12 mouse cellular contexts compared by ENCODE assay signal in genomic region chr2:153259864-153260674, GRCm38 (mm10). TPM values are rescaled to one million over a fixed set of nuclear protein-coding genes. Genes with fewer than 3 reads are reported as not detected.
DNase-seq lines count a peak whose midpoint lies in the region; ATAC-seq and TF ChIP-seq lines count a peak whose summit lies in the region.
"Had no signal": no experiment of that assay in that cellular context is flagged by ENCODE, and none has a peak within 500 bp of the region (broad histone marks: within the 10 kb centered on the region; RNA-seq: fewer than 3 reads in every experiment).

No protein-coding gene starts in this region.

- H3K4me1 ChIP-seq in kidney, embryonic 14.5 days (ENCODE audit: control insufficient read depth, insufficient read depth, low read length) = peaks cover 7% of the 10 kb centered on the region; the same call in 1 of the 2 replicates
- H3K4me1 ChIP-seq in CH12.LX (ENCODE audit: control insufficient read depth in 1 of 2, insufficient read depth in 2 of 2) = peaks cover 28 to 63% of the 10 kb centered on the region in 2 experiments
- peaks cover 8% of the 10 kb centered on the region; the same call in 1 of the 2 replicates for H3K4me1 ChIP-seq in intestine, postnatal 0 days (replicated peaks; ENCODE audit: control insufficient read depth, insufficient read depth, low read length)
- H3K4me1 ChIP-seq in heart, embryonic 10.5 days = peaks cover 28% of the 10 kb centered on the region
- no peaks in the 10 kb centered on the region for H3K4me1 ChIP-seq in midbrain, embryonic 14.5 days (ENCODE audit: control insufficient read depth, insufficient read depth, low read length)
- H3K4me1 ChIP-seq: embryonic facial prominence, embryonic 13.5 days had no signal

- H3K9me3 ChIP-seq in kidney, embryonic 14.5 days (ENCODE audit: control insufficient read depth, low read length) = no peaks in the 10 kb centered on the region
- H3K9me3 ChIP-seq in CH12.LX (replicated peaks; ENCODE audit: low read length) = peaks cover 12% of the 10 kb centered on the region
- H3K9me3 ChIP-seq in intestine, postnatal 0 days (ENCODE audit: control insufficient read depth) = no peaks in the 10 kb centered on the region
- no peaks in the 10 kb centered on the region for H3K9me3 ChIP-seq in heart, embryonic 10.5 days
- no peaks in the 10 kb centered on the region for H3K9me3 ChIP-seq in midbrain, embryonic 14.5 days (ENCODE audit: control insufficient read depth, low read length)
- H3K9me3 ChIP-seq: embryonic facial prominence, embryonic 13.5 days had no signal

- no peak for TF ChIP-seq CTCF in CH12.LX (conservative IDR thresholded peaks at IDR 0.05 in 1 of 2, IDR thresholded peaks at IDR 0.05 in 1 of 2; ENCODE audit: low read depth in 2 of 2, low read length in 2 of 2)
- TF ChIP-seq CTCF in intestine, postnatal 0 days (IDR thresholded peaks at IDR 0.05; ENCODE audit: low read depth) = no peak

- H3K27ac ChIP-seq in kidney, embryonic 14.5 days (ENCODE audit: low read depth, low read length) = peak overlapping the region; percentile 24; the same call in 1 of the 2 replicates
- peak overlapping the region; percentile 76 for H3K27ac ChIP-seq in CH12.LX (ENCODE audit: insufficient read depth, low read depth)
- peak overlapping the region; percentile 83 for H3K27ac ChIP-seq in intestine, postnatal 0 days (ENCODE audit: low read depth, low read length)
- H3K27ac ChIP-seq in heart, embryonic 10.5 days = no peak overlapping the region
- no peak overlapping the region for H3K27ac ChIP-seq in midbrain, embryonic 14.5 days (replicated peaks; ENCODE audit: low read depth, low read length)
- H3K27ac ChIP-seq: embryonic facial prominence, embryonic 13.5 days had no signal

- peaks cover 43% of the 10 kb centered on the region for H3K36me3 ChIP-seq in kidney, embryonic 14.5 days (ENCODE audit: control insufficient read depth, insufficient read depth, low read length)
- H3K36me3 ChIP-seq in CH12.LX (replicated peaks in 1 of 2; ENCODE audit: control insufficient read depth in 1 of 2, insufficient read depth in 1 of 2, low read length in 1 of 2) = peaks cover 31 to 51% of the 10 kb centered on the region in 2 experiments
- H3K36me3 ChIP-seq in intestine, postnatal 0 days (ENCODE audit: control insufficient read depth, insufficient read depth) = peaks cover 49% of the 10 kb centered on the region
- H3K36me3 ChIP-seq in heart, embryonic 10.5 days = peaks cover 41% of the 10 kb centered on the region
- peaks cover 52% of the 10 kb centered on the region for H3K36me3 ChIP-seq in midbrain, embryonic 14.5 days (ENCODE audit: control insufficient read depth, insufficient read depth, low read length)

- in situ Hi-C loops in CH12.LX (cut with MboI; ENCODE audit: low pct_ligation_motif_present, low pct_unique_long_range_greater_than_20kb, low sequenced_read_pairs) = no loop called here

- WGBS in kidney, embryonic 14.5 days = 59% methylated on average over 3 of the region's 3 CpGs
- WGBS in intestine, postnatal 0 days = 29% methylated on average over 3 of the region's 3 CpGs
- 28% methylated on average over 3 of the region's 3 CpGs for WGBS in heart, embryonic 10.5 days
- 80% methylated on average over 3 of the region's 3 CpGs for WGBS in midbrain, embryonic 14.5 days

- TF ChIP-seq POLR2A in CH12.LX (IDR thresholded peaks at IDR 0.05; ENCODE audit: low read depth, low read length) = no peak

- H3K79me2 ChIP-seq in CH12.LX (replicated peaks; ENCODE audit: control insufficient read depth, extremely low read depth, insufficient read depth, poor library complexity, severe bottlenecking) = no peaks in the 10 kb centered on the region

- no peak overlapping the region for H3K9ac ChIP-seq in kidney, embryonic 14.5 days (ENCODE audit: low read depth, low read length)
- H3K9ac ChIP-seq in CH12.LX (ENCODE audit: insufficient read depth, low read depth) = no peak overlapping the region
- peak overlapping the region; percentile 17; the same call in 1 of the 2 replicates for H3K9ac ChIP-seq in intestine, postnatal 0 days (ENCODE audit: low read depth, low read length)
- no peak overlapping the region for H3K9ac ChIP-seq in midbrain, embryonic 14.5 days (replicated peaks; ENCODE audit: low read length)
- H3K9ac ChIP-seq: embryonic facial prominence, embryonic 13.5 days had no signal

- no peak overlapping the region for H3K4me2 ChIP-seq in kidney, embryonic 14.5 days (replicated peaks; ENCODE audit: low read depth, low read length)
- H3K4me2 ChIP-seq in CH12.LX (ENCODE audit: insufficient read depth, low read depth, poor library complexity, severe bottlenecking) = peak overlapping the region; percentile 30; the same call in 1 of the 2 replicates
- peak overlapping the region; percentile 30; the same call in 1 of the 2 replicates for H3K4me2 ChIP-seq in intestine, postnatal 0 days (replicated peaks; ENCODE audit: low read depth)
- no peak overlapping the region for H3K4me2 ChIP-seq in midbrain, embryonic 14.5 days (ENCODE audit: low read length)
- H3K4me2 ChIP-seq: embryonic facial prominence, embryonic 13.5 days had no signal

- dilution Hi-C loops in CH12.LX (cut with MboI; ENCODE audit: extremely low pct_ligation_motif_present, extremely low pct_unique_long_range_greater_than_20kb, low sequenced_read_pairs) = no loop called here

- DNase-seq in kidney, postnatal 4 days = no peak
- DNase-seq in CH12.LX (ENCODE audit: extremely low read depth) = no peak
- peak; percentile 55 for DNase-seq in naive thymus-derived CD4-positive, alpha-beta T cell, adult 2 months (ENCODE audit: low read depth)
- no peak for DNase-seq in heart, embryonic 10.5 days (ENCODE audit: low spot score)
- no peak for DNase-seq in midbrain, embryonic 14.5 days
- DNase-seq in adrenal gland, postnatal 25 days = no peak
- DNase-seq: cerebellum, adult 9-11 months; kidney, adult 18-20 months; lung, postnatal 10 days had no signal

- TF ChIP-seq RAD21 in CH12.LX (IDR thresholded peaks at IDR 0.05; ENCODE audit: low read depth, low read length) = no peak; the same call in 1 of the 2 replicates

- no peak overlapping the region for H3K4me3 ChIP-seq in kidney, embryonic 14.5 days (ENCODE audit: low read length)
- no peak overlapping the region for H3K4me3 ChIP-seq in CH12.LX (replicated peaks in 1 of 3; ENCODE audit: low read depth in 2 of 3, low read length in 2 of 3, poor library complexity in 1 of 3)
- no peak overlapping the region for H3K4me3 ChIP-seq in intestine, postnatal 0 days (ENCODE audit: low read depth, low read length)
- H3K4me3 ChIP-seq in heart, embryonic 10.5 days = no peak overlapping the region
- no peak overlapping the region for H3K4me3 ChIP-seq in midbrain, embryonic 14.5 days (replicated peaks; ENCODE audit: low read depth, low read length)
- H3K4me3 ChIP-seq: embryonic facial prominence, embryonic 13.5 days had no signal

- peak; percentile 85 for TF ChIP-seq EP300 in CH12.LX (IDR thresholded peaks at IDR 0.05; ENCODE audit: low read length)

- no peak for ATAC-seq in kidney, embryonic 14.5 days (ENCODE audit: low FRiP score, low TSS enrichment)
- ATAC-seq in intestine, postnatal 0 days = no peak
- ATAC-seq in midbrain, embryonic 14.5 days (ENCODE audit: low FRiP score, low TSS enrichment) = no peak

- no peaks in the 10 kb centered on the region for H3K27me3 ChIP-seq in kidney, embryonic 14.5 days (ENCODE audit: control insufficient read depth, insufficient read depth, low read length)
- H3K27me3 ChIP-seq in CH12.LX (replicated peaks) = no peaks in the 10 kb centered on the region
- H3K27me3 ChIP-seq in intestine, postnatal 0 days (replicated peaks; ENCODE audit: control insufficient read depth, insufficient read depth, low read length) = no peaks in the 10 kb centered on the region
- H3K27me3 ChIP-seq in heart, embryonic 10.5 days (ENCODE audit: insufficient read depth, poor library complexity, severe bottlenecking) = no peaks in the 10 kb centered on the region
- H3K27me3 ChIP-seq in midbrain, embryonic 14.5 days (ENCODE audit: control insufficient read depth, insufficient read depth, low read length) = no peaks in the 10 kb centered on the region
- H3K27me3 ChIP-seq: embryonic facial prominence, embryonic 13.5 days had no signal

RNA-seq across cellular contexts. Expression of gene Pofut1, which starts 18.7 kb away (rescaled TPM):
- 9.0 and 10.5 TPM in 2 replicates for polyA plus RNA-seq in kidney, embryonic 14.5 days (2014; fragmentation: Nextera tagmentation; extraction: Ambion mirVana)
- 20.4 and 25.6 TPM in 2 replicates for total RNA-seq in CH12.LX (2012; rRNA removed)
- 19.4 and 22.8 TPM in 2 replicates for total RNA-seq in CH12.LX (2014; rRNA removed)
- polyA plus RNA-seq in CH12.LX (2012; ENCODE audit: insufficient read length, low read depth) = 15.0 and 15.6 TPM in 2 replicates
- polyA plus RNA-seq in intestine, postnatal 0 days (2015; fragmentation: Nextera tagmentation; extraction: Ambion mirVana) = 7.5 and 10.5 TPM in 2 replicates
- polyA plus RNA-seq in heart, embryonic 10.5 days (2016; fragmentation: Nextera tagmentation; extraction: Ambion mirVana) = 4.4 and 6.1 TPM in 2 replicates
- polyA plus RNA-seq in midbrain, embryonic 14.5 days (2014; fragmentation: Nextera tagmentation; extraction: Ambion mirVana) = 5.6 and 6.0 TPM in 2 replicates
- total RNA-seq in adrenal gland, postnatal 25 days (2021) = 53.1 and 64.1 TPM in 2 replicates

RNA-seq across cellular contexts. Expression of gene Plagl2, which starts 18.8 kb away (rescaled TPM):
- 17.6 and 26.2 TPM in 2 replicates for polyA plus RNA-seq in kidney, embryonic 14.5 days (2014; fragmentation: Nextera tagmentation; extraction: Ambion mirVana)
- 11.5 and 18.0 TPM in 2 replicates for total RNA-seq in CH12.LX (2012; rRNA removed)
- total RNA-seq in CH12.LX (2014; rRNA removed) = 5.1 and 8.1 TPM in 2 replicates
- polyA plus RNA-seq in CH12.LX (2012; ENCODE audit: insufficient read length, low read depth) = 36.6 and 52.7 TPM in 2 replicates
- 54.4 and 55.4 TPM in 2 replicates for polyA plus RNA-seq in intestine, postnatal 0 days (2015; fragmentation: Nextera tagmentation; extraction: Ambion mirVana)
- 22.4 and 22.8 TPM in 2 replicates for polyA plus RNA-seq in heart, embryonic 10.5 days (2016; fragmentation: Nextera tagmentation; extraction: Ambion mirVana)
- 7.3 and 11.5 TPM in 2 replicates for polyA plus RNA-seq in midbrain, embryonic 14.5 days (2014; fragmentation: Nextera tagmentation; extraction: Ambion mirVana)
- 10.7 and 12.0 TPM in 2 replicates for total RNA-seq in adrenal gland, postnatal 25 days (2021)

RNA-seq across cellular contexts. Expression of gene Kif3b, which starts 31.1 kb away (rescaled TPM):
- 4.4 and 5.6 TPM in 2 replicates for polyA plus RNA-seq in kidney, embryonic 14.5 days (2014; fragmentation: Nextera tagmentation; extraction: Ambion mirVana)
- total RNA-seq in CH12.LX (2012; rRNA removed) (9.9 and 10.6 TPM in 2 replicates), CH12.LX (2014; rRNA removed) (8.5 and 9.1 TPM in 2 replicates)
- 15.8 and 16.5 TPM in 2 replicates for polyA plus RNA-seq in CH12.LX (2012; ENCODE audit: insufficient read length, low read depth)
- 8.1 and 8.2 TPM in 2 replicates for polyA plus RNA-seq in intestine, postnatal 0 days (2015; fragmentation: Nextera tagmentation; extraction: Ambion mirVana)
- 4.1 and 4.4 TPM in 2 replicates for polyA plus RNA-seq in heart, embryonic 10.5 days (2016; fragmentation: Nextera tagmentation; extraction: Ambion mirVana)
- 17.0 and 18.6 TPM in 2 replicates for polyA plus RNA-seq in midbrain, embryonic 14.5 days (2014; fragmentation: Nextera tagmentation; extraction: Ambion mirVana)
- total RNA-seq in adrenal gland, postnatal 25 days (2021) = 31.8 and 34.4 TPM in 2 replicates

RNA-seq across cellular contexts. Expression of gene Tspyl3, which starts 34.8 kb away (rescaled TPM):
- 5.4 and 9.6 TPM in 2 replicates for polyA plus RNA-seq in kidney, embryonic 14.5 days (2014; fragmentation: Nextera tagmentation; extraction: Ambion mirVana)
- 9.6 and 10.2 TPM in 2 replicates for total RNA-seq in CH12.LX (2012; rRNA removed)
- total RNA-seq in CH12.LX (2014; rRNA removed) = 10.2 and 12.1 TPM in 2 replicates
- polyA plus RNA-seq in CH12.LX (2012; ENCODE audit: insufficient read length, low read depth) = 16.5 and 16.9 TPM in 2 replicates
- polyA plus RNA-seq in intestine, postnatal 0 days (2015; fragmentation: Nextera tagmentation; extraction: Ambion mirVana) = 3.5 and 3.6 TPM in 2 replicates
- 7.7 and 8.8 TPM in 2 replicates for polyA plus RNA-seq in heart, embryonic 10.5 days (2016; fragmentation: Nextera tagmentation; extraction: Ambion mirVana)
- polyA plus RNA-seq in midbrain, embryonic 14.5 days (2014; fragmentation: Nextera tagmentation; extraction: Ambion mirVana) = 30.2 and 37.5 TPM in 2 replicates
- total RNA-seq in adrenal gland, postnatal 25 days (2021) = 2.5 and 3.9 TPM in 2 replicates

Comparison
In these comparisons a context has a peak if more than half of its experiments do, and no peak if none do; other contexts are left out.
1. H3K27ac ChIP-seq: peak in kidney, embryonic 14.5 days (single experiment), CH12.LX (single experiment) and intestine, postnatal 0 days (single experiment); none in heart, embryonic 10.5 days (single experiment) and midbrain, embryonic 14.5 days (single experiment).
2. H3K4me2 ChIP-seq: peak in CH12.LX (single experiment) and intestine, postnatal 0 days (single experiment); none in kidney, embryonic 14.5 days (single experiment) and midbrain, embryonic 14.5 days (single experiment).